Mouse (Mus musculus): Measurements from ENCODE around the gene Fars2. TPM values are rescaled to one million over a fixed set of nuclear protein-coding genes. Genes with fewer than 3 reads are reported as not detected.

The Fars2 gene
- total and polyA plus RNA-seq, 3 experiments = 32.0 to 57.6 (median 54.6) TPM

DNA sequence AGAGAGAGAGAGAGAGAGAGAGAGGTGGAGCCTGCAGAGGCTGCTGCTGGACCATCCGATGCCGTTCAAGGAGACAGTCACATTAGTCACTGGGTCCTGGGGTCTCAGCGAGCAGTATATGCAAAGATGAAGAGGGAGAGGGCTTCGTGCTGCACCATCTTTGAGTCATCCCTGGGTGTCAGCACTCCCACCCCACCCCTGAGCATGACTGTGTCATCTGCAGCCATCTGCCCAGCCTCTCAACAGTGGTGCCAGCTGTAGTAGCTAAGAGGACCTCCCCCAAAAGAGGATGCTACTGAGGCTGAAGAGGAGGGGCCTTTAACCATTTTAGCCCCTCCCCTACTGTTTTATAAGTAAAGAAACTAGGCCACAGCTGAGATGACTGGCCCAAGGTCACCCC lies 459.6 kb downstream of the Fars2 start:
- H3K4me1 ChIP-seq (ENCODE audit: insufficient read depth, low read depth, low read length) = no peaks in the 10 kb centered on the region
- no peak overlapping the region for H3K4me3 ChIP-seq (ENCODE audit: low read depth, low read length)
- no peak for TF ChIP-seq CTCF (IDR thresholded peaks at IDR 0.05; ENCODE audit: low read depth, low read length)
- no peak for TF ChIP-seq GATA2 (IDR thresholded peaks at IDR 0.05; ENCODE audit: borderline replicate concordance, low read depth, low read length)
- no peak for TF ChIP-seq POLR2AphosphoS5 (IDR thresholded peaks at IDR 0.05; ENCODE audit: insufficient replicate concordance, low read depth, low read length)
- TF ChIP-seq TAL1 (conservative IDR thresholded peaks at IDR 0.05; ENCODE audit: low read depth, low read length) = no peak
- no peak for TF ChIP-seq GATA1 (IDR thresholded peaks at IDR 0.05; ENCODE audit: borderline replicate concordance, low read length)
- no peaks in the 10 kb centered on the region for H3K9me3 ChIP-seq (replicated peaks)
- ATAC-seq (ENCODE audit: extremely low read depth, insufficient number of reproducible peaks, low FRiP score, poor library complexity, severe bottlenecking) (no peak), DNase-seq (ENCODE audit: low spot score) (no peak)
- no peaks in the 10 kb centered on the region for H3K36me3 ChIP-seq (replicated peaks)
- H3K27me3 ChIP-seq (ENCODE audit: insufficient read depth, low read length) = peaks cover 23% of the 10 kb centered on the region

DNA sequence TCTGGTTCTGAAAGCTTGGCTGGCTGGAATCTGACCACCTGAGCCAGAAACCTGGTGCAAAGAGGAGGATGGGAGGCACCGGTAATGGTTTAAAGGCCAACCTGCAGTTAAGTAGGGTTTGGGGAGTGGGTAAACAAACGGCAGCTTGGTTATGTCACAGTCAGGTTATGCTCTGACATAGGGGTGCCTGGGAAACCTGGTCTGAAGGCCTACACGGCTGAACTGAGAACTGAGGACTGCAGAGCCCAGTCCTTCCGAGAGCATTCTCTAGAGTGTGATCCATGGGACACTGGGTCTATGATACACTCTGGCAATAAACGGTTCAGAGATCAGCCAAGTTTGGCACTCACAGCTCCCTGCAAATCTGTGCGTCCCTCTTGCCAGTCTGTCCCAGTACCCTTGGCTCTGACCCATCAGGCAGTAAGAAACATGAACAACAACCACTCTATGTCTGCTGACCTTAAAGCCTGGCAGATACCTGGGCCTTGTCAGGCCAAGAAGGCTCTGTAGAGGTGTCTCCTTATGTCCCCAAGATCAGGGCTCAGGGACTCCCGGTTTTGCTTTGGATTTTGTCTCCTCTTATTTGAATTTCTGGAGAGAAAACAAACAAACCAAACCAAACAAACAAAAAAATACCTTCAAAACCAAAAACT lies 460.8 kb downstream of the Fars2 start:
- ATAC-seq (ENCODE audit: extremely low read depth, insufficient number of reproducible peaks, low FRiP score, poor library complexity, severe bottlenecking) (no peak), DNase-seq (ENCODE audit: low spot score) (no peak)
- Histone ChIP-seq H3K27me3 (ENCODE audit: insufficient read depth, low read length) (peaks cover 27% of the 10 kb centered on the region), H3K4me1 (ENCODE audit: insufficient read depth, low read depth, low read length) (no peaks in the 10 kb centered on the region), H3K36me3 (replicated peaks) (no peaks in the 10 kb centered on the region), H3K4me3 (ENCODE audit: low read depth, low read length) (no peak overlapping the region), H3K9me3 (replicated peaks) (no peaks in the 10 kb centered on the region)
- TF ChIP-seq TAL1 (conservative IDR thresholded peaks at IDR 0.05; ENCODE audit: low read depth, low read length) = no peak
- no peak for TF ChIP-seq GATA2 (IDR thresholded peaks at IDR 0.05; ENCODE audit: borderline replicate concordance, low read depth, low read length)
- no peak for TF ChIP-seq GATA1 (IDR thresholded peaks at IDR 0.05; ENCODE audit: borderline replicate concordance, low read length)
- TF ChIP-seq POLR2AphosphoS5 (IDR thresholded peaks at IDR 0.05; ENCODE audit: insufficient replicate concordance, low read depth, low read length) = no peak
- no peak for TF ChIP-seq CTCF (IDR thresholded peaks at IDR 0.05; ENCODE audit: low read depth, low read length)

DNA sequence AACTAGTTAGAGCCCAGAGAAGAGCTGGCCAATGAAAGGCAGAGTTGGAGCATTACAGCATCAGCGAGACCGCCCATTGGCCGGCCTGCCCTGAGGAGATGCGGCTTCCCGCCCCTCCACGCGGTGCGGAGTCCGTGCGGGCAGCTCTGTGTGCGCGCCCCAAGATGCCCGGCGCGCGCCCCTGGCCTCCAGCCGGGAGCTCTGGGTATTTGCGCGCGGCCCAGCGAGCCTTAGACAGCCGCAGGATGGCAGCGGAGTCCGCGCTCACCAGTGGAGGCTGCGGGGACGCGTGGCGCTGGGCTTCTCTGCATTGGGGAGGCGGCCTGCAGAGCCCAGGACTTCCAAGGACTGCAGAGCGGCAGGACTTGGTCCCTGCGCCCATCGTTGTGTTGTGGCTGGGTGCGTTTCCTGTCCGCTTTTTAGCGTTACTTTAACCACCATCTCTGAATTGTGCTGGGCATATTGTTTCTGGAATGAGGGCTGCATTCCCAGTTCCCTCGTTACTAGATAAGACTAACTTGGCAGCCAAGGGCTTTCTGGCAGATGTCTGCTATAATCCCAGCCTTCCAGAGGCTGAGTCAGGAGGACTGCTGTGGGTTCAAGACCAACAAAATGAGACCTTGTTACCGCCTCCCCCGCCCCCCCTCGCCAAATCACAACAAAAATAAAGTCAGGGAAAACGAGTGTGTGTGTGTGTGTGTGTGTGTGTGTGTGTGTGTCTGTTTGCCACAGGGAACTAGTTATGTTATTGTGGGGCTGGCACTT lies 461.5 kb downstream of the Fars2 start:
- no peak for ATAC-seq (ENCODE audit: extremely low read depth, insufficient number of reproducible peaks, low FRiP score, poor library complexity, severe bottlenecking)
- TF ChIP-seq GATA2 (IDR thresholded peaks at IDR 0.05; ENCODE audit: borderline replicate concordance, low read depth, low read length) = no peak
- TF ChIP-seq TAL1 (conservative IDR thresholded peaks at IDR 0.05; ENCODE audit: low read depth, low read length) = no peak
- no peak for TF ChIP-seq POLR2AphosphoS5 (IDR thresholded peaks at IDR 0.05; ENCODE audit: insufficient replicate concordance, low read depth, low read length)
- no peak for TF ChIP-seq GATA1 (IDR thresholded peaks at IDR 0.05; ENCODE audit: borderline replicate concordance, low read length)
- TF ChIP-seq CTCF (IDR thresholded peaks at IDR 0.05; ENCODE audit: low read depth, low read length) = no peak
- DNase-seq (ENCODE audit: low spot score) = no peak
- H3K9me3 ChIP-seq (replicated peaks) = no peaks in the 10 kb centered on the region
- H3K4me3 ChIP-seq (ENCODE audit: low read depth, low read length) = no peak overlapping the region
- H3K36me3 ChIP-seq (replicated peaks) = no peaks in the 10 kb centered on the region
- no peaks in the 10 kb centered on the region for H3K4me1 ChIP-seq (ENCODE audit: insufficient read depth, low read depth, low read length)
- H3K27me3 ChIP-seq (ENCODE audit: insufficient read depth, low read length) = peaks cover 27% of the 10 kb centered on the region

DNA sequence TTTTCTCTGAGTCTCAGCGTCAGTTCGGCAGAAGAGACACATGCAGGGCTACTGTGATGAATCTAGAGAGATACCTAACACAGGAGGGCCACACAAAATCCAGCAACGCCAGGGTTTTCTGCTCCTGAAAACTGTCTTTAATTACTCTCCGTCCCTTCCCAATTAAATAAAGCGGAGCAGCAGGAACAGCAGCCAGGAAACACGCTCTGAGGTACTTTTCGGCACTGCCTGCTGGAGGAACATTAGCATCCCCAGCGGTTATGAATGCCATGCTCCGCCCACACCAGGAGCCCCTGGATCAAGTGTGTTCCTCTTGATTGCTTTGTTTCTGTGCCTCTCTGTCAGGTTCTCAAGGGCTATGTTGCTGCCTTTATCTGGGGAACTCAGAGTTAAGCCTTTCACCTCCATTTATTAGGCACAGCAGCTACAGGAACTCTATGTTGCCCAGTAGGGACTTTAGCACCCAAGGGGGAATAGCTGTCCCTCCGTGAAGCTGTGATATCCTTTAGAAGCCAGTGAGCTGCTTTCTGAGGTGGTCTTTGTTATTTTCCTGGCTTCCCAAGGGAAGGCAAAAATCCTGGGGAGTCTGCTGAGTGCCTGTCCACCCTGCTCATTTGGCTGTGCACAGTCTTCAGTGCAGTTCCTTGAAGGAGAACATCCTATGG lies 465.3 kb downstream of the Fars2 start:
- no peaks in the 10 kb centered on the region for H3K36me3 ChIP-seq (replicated peaks)
- TF ChIP-seq GATA1 (IDR thresholded peaks at IDR 0.05; ENCODE audit: borderline replicate concordance, low read length) (no peak), TAL1 (conservative IDR thresholded peaks at IDR 0.05; ENCODE audit: low read depth, low read length) (no peak), CTCF (IDR thresholded peaks at IDR 0.05; ENCODE audit: low read depth, low read length) (no peak), GATA2 (IDR thresholded peaks at IDR 0.05; ENCODE audit: borderline replicate concordance, low read depth, low read length) (no peak), POLR2AphosphoS5 (IDR thresholded peaks at IDR 0.05; ENCODE audit: insufficient replicate concordance, low read depth, low read length) (no peak)
- H3K9me3 ChIP-seq (replicated peaks) = no peaks in the 10 kb centered on the region
- H3K27me3 ChIP-seq (ENCODE audit: insufficient read depth, low read length) = peaks cover 14% of the 10 kb centered on the region; the same call in 1 of the 2 replicates
- H3K4me3 ChIP-seq (ENCODE audit: low read depth, low read length) = no peak overlapping the region
- DNase-seq (ENCODE audit: low spot score) (no peak), ATAC-seq (ENCODE audit: extremely low read depth, insufficient number of reproducible peaks, low FRiP score, poor library complexity, severe bottlenecking) (no peak)
- H3K4me1 ChIP-seq (ENCODE audit: insufficient read depth, low read depth, low read length) = no peaks in the 10 kb centered on the region

DNA sequence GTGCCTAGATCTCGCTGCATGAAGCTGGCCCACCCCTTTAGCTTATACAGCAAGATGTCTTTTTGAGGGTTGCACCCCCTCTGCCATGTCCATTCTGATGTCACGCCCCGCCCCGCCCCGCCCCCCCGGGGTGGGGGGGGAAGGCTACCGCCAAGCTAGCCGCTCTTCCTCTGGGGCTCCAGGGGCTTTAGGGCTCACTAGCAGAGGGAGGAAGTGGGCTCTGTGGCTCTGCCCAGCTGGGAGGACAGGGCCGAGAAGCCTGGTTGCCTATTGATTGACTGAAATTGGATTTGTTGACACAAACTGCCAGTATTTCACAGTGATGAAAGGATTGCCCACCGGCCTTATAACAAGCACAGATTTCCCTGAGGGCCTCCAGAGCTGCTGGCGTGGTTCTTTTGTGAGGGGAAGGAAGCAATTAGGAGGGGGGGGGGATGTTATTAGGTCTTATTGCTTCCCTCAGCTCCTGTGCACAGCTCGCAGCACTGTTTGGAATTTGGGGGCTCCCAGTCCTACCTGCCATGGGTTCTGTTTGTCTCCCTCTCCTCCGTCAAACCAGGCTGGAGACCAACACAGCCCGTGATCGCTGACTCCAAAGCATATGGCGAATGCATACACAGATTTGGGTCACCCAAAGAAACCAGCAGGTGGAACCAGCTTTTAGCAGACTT lies 466.4 kb downstream of the Fars2 start:
- ATAC-seq (ENCODE audit: extremely low read depth, insufficient number of reproducible peaks, low FRiP score, poor library complexity, severe bottlenecking) (no peak), DNase-seq (ENCODE audit: low spot score) (no peak)
- Histone ChIP-seq H3K27me3 (ENCODE audit: insufficient read depth, low read length) (peaks cover 7% of the 10 kb centered on the region; the same call in 1 of the 2 replicates), H3K9me3 (replicated peaks) (no peaks in the 10 kb centered on the region), H3K36me3 (replicated peaks) (no peaks in the 10 kb centered on the region), H3K4me1 (ENCODE audit: insufficient read depth, low read depth, low read length) (no peaks in the 10 kb centered on the region), H3K4me3 (ENCODE audit: low read depth, low read length) (no peak overlapping the region)
- TF ChIP-seq TAL1 (conservative IDR thresholded peaks at IDR 0.05; ENCODE audit: low read depth, low read length) (no peak), CTCF (IDR thresholded peaks at IDR 0.05; ENCODE audit: low read depth, low read length) (no peak), GATA2 (IDR thresholded peaks at IDR 0.05; ENCODE audit: borderline replicate concordance, low read depth, low read length) (no peak), GATA1 (IDR thresholded peaks at IDR 0.05; ENCODE audit: borderline replicate concordance, low read length) (no peak), POLR2AphosphoS5 (IDR thresholded peaks at IDR 0.05; ENCODE audit: insufficient replicate concordance, low read depth, low read length) (no peak)
